Mouse (Mus musculus) fat pad, adult 2 months (tissue): ENCODE data around the gene Gm20388.

Experiments
- DNase-seq: peaks from one replicate; pipeline ENCODE4 v3.0.0-alpha.2; 2011; ENCODE audit warnings: low read depth, low spot score; ENCODE audit errors: extremely low read depth

Gm20388 gene

GRCm38 (mm10) chr8:122875186-122875585 is 2964.5 kb downstream of the Gm20388 start:
- no peak for DNase-seq

GRCm38 (mm10) chr8:122878231-122878630 is 2967.6 kb downstream of the Gm20388 start:
- DNase-seq, result no peak

- DNase-seq, result no peak
Measured at GRCm38 (mm10) chr8:122880302-122880701, 2969.7 kb downstream of the Gm20388 start.

GRCm38 (mm10) chr8:122883671-122884070 is 2973.0 kb downstream of the Gm20388 start:
- no peak for DNase-seq

- DNase-seq, result no peak
Measured at GRCm38 (mm10) chr8:122891440-122891839, 2980.8 kb downstream of the Gm20388 start.

- no peak for DNase-seq
Measured at GRCm38 (mm10) chr8:122893451-122893850, 2982.8 kb downstream of the Gm20388 start.

- no peak for DNase-seq
Measured at GRCm38 (mm10) chr8:122896317-122896716, 2985.7 kb downstream of the Gm20388 start.

GRCm38 (mm10) chr8:122897200-122897599 is 2986.6 kb downstream of the Gm20388 start:
- DNase-seq, result no peak

GRCm38 (mm10) chr8:122898018-122898417 is 2987.4 kb downstream of the Gm20388 start:
- no peak for DNase-seq

GRCm38 (mm10) chr8:122898473-122898872 is 2987.8 kb downstream of the Gm20388 start:
- no peak for DNase-seq

GRCm38 (mm10) chr8:122899085-122899484 is 2988.4 kb downstream of the Gm20388 start:
- DNase-seq, result no peak

- no peak for DNase-seq
Measured at GRCm38 (mm10) chr8:122901476-122901875, 2990.8 kb downstream of the Gm20388 start.

- DNase-seq, result no peak
Measured at GRCm38 (mm10) chr8:122901892-122902515, 2991.4 kb downstream of the Gm20388 start.

GRCm38 (mm10) chr8:122902581-122902980 is 2991.9 kb downstream of the Gm20388 start:
- no peak for DNase-seq

- DNase-seq, result no peak
Measured at GRCm38 (mm10) chr8:122903002-122903401, 2992.4 kb downstream of the Gm20388 start.

- DNase-seq, result no peak
Measured at GRCm38 (mm10) chr8:122904496-122904895, 2993.9 kb downstream of the Gm20388 start.

- DNase-seq, result peak; percentile 94
Measured at GRCm38 (mm10) chr8:122905346-122905745, 2994.7 kb downstream of the Gm20388 start.

- no peak for DNase-seq
Measured at GRCm38 (mm10) chr8:122906463-122907021, 2995.9 kb downstream of the Gm20388 start.

- no peak for DNase-seq
Measured at GRCm38 (mm10) chr8:122912150-122912549, 3001.5 kb downstream of the Gm20388 start.

- no peak for DNase-seq
Measured at GRCm38 (mm10) chr8:122912871-122913270, 3002.2 kb downstream of the Gm20388 start.

GRCm38 (mm10) chr8:122916766-122917165 is 3006.1 kb downstream of the Gm20388 start:
- DNase-seq, result no peak

GRCm38 (mm10) chr8:122917531-122918392 is 3007.1 kb downstream of the Gm20388 start:
- no peak for DNase-seq
